Mouse (Mus musculus): ENCODE results near the gene Gm10338.
A peak's percentile ranks its signal among the peaks of the same experiment; 100 is the strongest.
"Not testable (repeated sequence)": the region's sequence is repeated elsewhere in the genome, so short reads cannot be mapped to it uniquely, and the experiment has no call there.

Gm10338 gene

GRCm38 (mm10) chr14:7595492-7595891 lies at the start of gene Gm10338:
Gm10338 (minus strand) TSS chr14:7595592.
- not testable (repeated sequence) for DNase-seq

GRCm38 (mm10) chr14:7643872-7644271 lies 48.5 kb upstream of the Gm10338 start, which contains the start of gene Gm10128:
Gm10128 (minus strand) TSS chr14:7643972.
- DNase-seq = not testable (repeated sequence)

- not testable (repeated sequence) for DNase-seq
Measured at GRCm38 (mm10) chr14:7568382-7568781, 27.0 kb downstream of the Gm10338 start, which contains the start of gene Gm3558. Gm3558 (minus strand) TSS chr14:7568566.

GRCm38 (mm10) chr14:7567890-7568289 lies 27.5 kb downstream of the Gm10338 start:
- peak; percentile 6 for DNase-seq

GRCm38 (mm10) chr14:7567266-7567665 lies 28.1 kb downstream of the Gm10338 start:
- DNase-seq = not testable (repeated sequence)
